Mouse (Mus musculus) CH12.LX (cell line): ENCODE results near the gene Papss1. TPM values are rescaled to one million over a fixed set of nuclear protein-coding genes. Genes with fewer than 3 reads are reported as not detected.

Experiments
- DNase-seq: peaks from one replicate; pipeline ENCODE4 v3.0.0-alpha.2; 2013; ENCODE audit errors: extremely low read depth
- H3K27ac ChIP-seq: 2 replicates; pipeline ENCODE4 v1.5.1; 2012; ENCODE audit warnings: low read depth, mild to moderate bottlenecking, control low read depth, moderate library complexity; ENCODE audit not compliant: insufficient read depth
- H3K27me3 ChIP-seq: replicated peaks from 2 replicates; pipeline ENCODE3; 2012; ENCODE audit warnings: inconsistent platforms
- H3K36me3 ChIP-seq, 2 experiments: replicated peaks in 1 of 2; 2 replicates each; pipeline versions ENCODE3 to v1.6.1; 2012; ENCODE audit warnings: inconsistent platforms in 1 of 2, low read length in 1 of 2, mild to moderate bottlenecking in 1 of 2, mixed read lengths in 1 of 2, moderate library complexity in 1 of 2; ENCODE audit not compliant: control insufficient read depth in 1 of 2, insufficient read depth in 1 of 2
- H3K4me1 ChIP-seq, 2 experiments: 2 replicates each; pipeline ENCODE4 v1.6.1; 2012; ENCODE audit warnings: inconsistent platforms in 1 of 2, moderate library complexity in 1 of 2; ENCODE audit not compliant: insufficient read depth in 2 of 2, control insufficient read depth in 1 of 2
- H3K4me2 ChIP-seq: 2 replicates; pipeline ENCODE4 v1.6.1; 2012; ENCODE audit warnings: low read depth, mild to moderate bottlenecking, control low read depth; ENCODE audit not compliant: poor library complexity, insufficient read depth, severe bottlenecking
- H3K4me3 ChIP-seq, 3 experiments: fragments of 150-350 bp in 1 of 3; sonication (generic) in 1 of 3; replicated peaks in 1 of 3; 2 replicates each; pipeline versions ENCODE3 to v1.5.1; 2011 to 2012; ENCODE audit warnings: low read depth in 2 of 3, low read length in 2 of 3, mild to moderate bottlenecking in 2 of 3, moderate library complexity in 2 of 3, control low read depth in 1 of 3, improper control_type of control experiment in 1 of 3, inconsistent platforms in 1 of 3, mixed read lengths in 1 of 3; ENCODE audit not compliant: poor library complexity in 1 of 3
- H3K79me2 ChIP-seq: replicated peaks from 2 replicates; pipeline ENCODE4 v1.6.1; 2012; ENCODE audit warnings: mild to moderate bottlenecking, moderate library complexity; ENCODE audit not compliant: control insufficient read depth, poor library complexity, insufficient read depth, severe bottlenecking; ENCODE audit errors: extremely low read depth
- H3K9ac ChIP-seq: 2 replicates; pipeline ENCODE4 v1.6.1; 2012; ENCODE audit warnings: low read depth, mild to moderate bottlenecking, control low read depth, moderate library complexity; ENCODE audit not compliant: insufficient read depth
- H3K9me3 ChIP-seq: replicated peaks from 2 replicates; pipeline ENCODE3; 2012; ENCODE audit warnings: low read length, inconsistent platforms, mixed read lengths
- CHD2 ChIP-seq: IDR thresholded peaks from 2 replicates; pipeline ENCODE4 v1.6.1; 2011; ENCODE audit warnings: low read length, improper control_type of control experiment
- E2F4 ChIP-seq: IDR thresholded peaks from 2 replicates; pipeline ENCODE4 v1.6.1; 2011; ENCODE audit warnings: low read depth, low read length, improper control_type of control experiment; ENCODE audit not compliant: insufficient replicate concordance
- ELF1 ChIP-seq: IDR thresholded peaks from 2 replicates; pipeline ENCODE4 v1.6.1; 2014; ENCODE audit warnings: low read depth, mild to moderate bottlenecking, inconsistent platforms, low read length, improper control_type of control experiment
- ETS1 ChIP-seq: conservative IDR thresholded peaks from 2 replicates; pipeline ENCODE4 v1.6.1; 2012; ENCODE audit warnings: low read depth, mild to moderate bottlenecking, inconsistent platforms, low read length, improper control_type of control experiment, moderate library complexity
- HCFC1 ChIP-seq: IDR thresholded peaks from 2 replicates; pipeline ENCODE4 v1.6.1; 2012; ENCODE audit warnings: low read depth, mild to moderate bottlenecking, inconsistent platforms, low read length, improper control_type of control experiment
- IRF4 ChIP-seq: IDR thresholded peaks from 2 replicates; pipeline ENCODE4 v1.6.1; 2014; ENCODE audit warnings: low read depth, mild to moderate bottlenecking, inconsistent platforms, low read length, improper control_type of control experiment
- JUN ChIP-seq: IDR thresholded peaks from 2 replicates; pipeline ENCODE4 v1.6.1; 2011; ENCODE audit warnings: low read depth, mild to moderate bottlenecking, low read length, improper control_type of control experiment, moderate library complexity; ENCODE audit not compliant: insufficient read depth
- JUND ChIP-seq: conservative IDR thresholded peaks from 2 replicates; pipeline ENCODE4 v1.6.1; 2011; ENCODE audit warnings: low read depth, low read length, improper control_type of control experiment
- KAT2A ChIP-seq: IDR thresholded peaks from 2 replicates; pipeline ENCODE4 v1.6.1; 2012; ENCODE audit warnings: low read length, improper control_type of control experiment, inconsistent platforms; ENCODE audit not compliant: insufficient replicate concordance
- MAFK ChIP-seq: IDR thresholded peaks from 2 replicates; pipeline ENCODE4 v1.6.1; 2011; ENCODE audit warnings: low read length, improper control_type of control experiment; ENCODE audit not compliant: insufficient replicate concordance
- MAX ChIP-seq: IDR thresholded peaks from 2 replicates; pipeline ENCODE4 v1.6.1; 2011; ENCODE audit warnings: low read length, improper control_type of control experiment
- MAZ ChIP-seq: IDR thresholded peaks from 2 replicates; pipeline ENCODE4 v1.6.1; 2012; ENCODE audit warnings: low read depth, mild to moderate bottlenecking, inconsistent platforms, low read length, improper control_type of control experiment, moderate library complexity
- MYC ChIP-seq: IDR thresholded peaks from 2 replicates; pipeline ENCODE4 v1.6.1; 2011; ENCODE audit warnings: low read depth, mild to moderate bottlenecking, improper control_type of control experiment, low read length
- NELFE ChIP-seq: IDR thresholded peaks from 2 replicates; pipeline ENCODE4 v1.6.1; 2011; ENCODE audit warnings: low read depth, low read length, improper control_type of control experiment
- NRF1 ChIP-seq: IDR thresholded peaks from 2 replicates; pipeline ENCODE4 v1.6.1; 2014; ENCODE audit warnings: low read depth, mild to moderate bottlenecking, inconsistent platforms, low read length, improper control_type of control experiment, moderate library complexity
- PAX5 ChIP-seq: IDR thresholded peaks from 2 replicates; pipeline ENCODE4 v1.6.1; 2012; ENCODE audit warnings: low read length, inconsistent platforms, mixed read lengths
- POLR2A ChIP-seq: IDR thresholded peaks from 2 replicates; pipeline ENCODE4 v1.6.1; 2011; ENCODE audit warnings: low read depth, mild to moderate bottlenecking, improper control_type of control experiment, low read length
- RAD21 ChIP-seq: IDR thresholded peaks from 2 replicates; pipeline ENCODE4 v1.6.1; 2011; ENCODE audit warnings: low read depth, mild to moderate bottlenecking, low read length, improper control_type of control experiment, moderate library complexity
- RCOR1 ChIP-seq: conservative IDR thresholded peaks from 2 replicates; pipeline ENCODE4 v1.6.1; 2012; ENCODE audit warnings: low read depth, mild to moderate bottlenecking, inconsistent platforms, low read length, improper control_type of control experiment
- TBP ChIP-seq: conservative IDR thresholded peaks from 2 replicates; pipeline ENCODE4 v1.6.1; 2011; ENCODE audit warnings: low read depth, low read length, improper control_type of control experiment
- UBTF ChIP-seq: IDR thresholded peaks from 2 replicates; pipeline ENCODE4 v1.6.1; 2012; ENCODE audit warnings: low read depth, mild to moderate bottlenecking, inconsistent platforms, low read length, improper control_type of control experiment, moderate library complexity
- USF1 ChIP-seq: IDR thresholded peaks from 2 replicates; pipeline ENCODE4 v1.6.1; 2014; ENCODE audit warnings: low read depth, mild to moderate bottlenecking, inconsistent platforms, low read length, improper control_type of control experiment
- USF2 ChIP-seq: conservative IDR thresholded peaks from 2 replicates; pipeline ENCODE4 v1.6.1; 2011; ENCODE audit warnings: low read depth, low read length, improper control_type of control experiment
- ZMIZ1 ChIP-seq: IDR thresholded peaks from 2 replicates; pipeline ENCODE4 v1.6.1; 2012; ENCODE audit warnings: low read depth, mild to moderate bottlenecking, inconsistent platforms, low read length, improper control_type of control experiment
- ZNF384 ChIP-seq: IDR thresholded peaks from 2 replicates; pipeline ENCODE4 v1.6.1; 2012; ENCODE audit warnings: low read depth, low read length, improper control_type of control experiment, inconsistent platforms
- dilution Hi-C: fragments of 300-500 bp; cut with MboI; formaldehyde crosslinking; loops from 2 replicates; pipeline ENCODE4 v1.14.3; 2020; ENCODE audit warnings: low sequenced_read_pairs; ENCODE audit not compliant: extremely low pct_unique_long_range_greater_than_20kb, extremely low pct_ligation_motif_present
- in situ Hi-C: fragments of 300-500 bp; cut with MboI; formaldehyde crosslinking; loops from 3 replicates; pipeline ENCODE4 v1.14.3; 2019; ENCODE audit warnings: low sequenced_read_pairs, low pct_ligation_motif_present, low pct_unique_long_range_greater_than_20kb, mixed read lengths
- polyA plus RNA-seq: library from polyadenylated mRNA; unstranded; fragments of >175 nt; gene quantifications from 2 replicates; pipeline ENCODE4 v1.2.1, GENCODE M21; 2012; ENCODE audit warnings: low read depth; ENCODE audit not compliant: insufficient read length
- total RNA-seq, 2 experiments: library from RNA; depleted of rRNA; stranded (reverse); fragments of 300-350 nt in 1 of 2; fragments of >200 nt in 1 of 2; gene quantifications; 2 replicates each; pipeline ENCODE4 v1.2.3; 2012 to 2014

The Papss1 gene
- total and polyA plus RNA-seq, 3 experiments: 13.0 to 27.1 (median 19.3) TPM

DNA sequence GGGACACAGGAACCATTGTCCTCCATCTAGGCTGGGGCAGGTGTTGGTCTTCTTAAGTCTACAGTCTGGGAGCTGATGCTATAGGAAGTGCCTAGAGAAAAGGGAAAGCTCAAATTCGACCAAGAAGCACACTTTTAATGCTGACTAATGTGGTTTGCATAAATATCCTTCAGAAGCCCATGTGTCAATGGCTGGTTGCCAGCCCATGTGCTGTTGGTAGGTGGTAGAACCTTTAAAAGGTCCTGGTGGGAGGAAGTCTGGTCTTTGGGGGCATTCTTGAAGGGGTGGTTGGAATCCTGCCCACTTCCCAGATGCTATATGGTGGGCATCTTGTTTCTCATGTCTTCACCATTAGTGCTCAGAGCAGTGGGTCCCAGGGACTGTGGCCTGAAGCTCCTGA lies 5.9 kb downstream of the Papss1 start:
- TF ChIP-seq JUN (no peak), USF1 (no peak), POLR2A (no peak), MAX (no peak), ELF1 (no peak), E2F4 (no peak), RCOR1 (no peak), ZMIZ1 (no peak), NELFE (no peak), MAZ (no peak), PAX5 (no peak), USF2 (no peak), MYC (no peak), RAD21 (no peak), UBTF (no peak), KAT2A (no peak), TBP (no peak), JUND (no peak), IRF4 (no peak)
- no peak for DNase-seq
- Histone ChIP-seq H3K27me3 (no peaks in the 10 kb centered on the region), H3K4me2 (no peak overlapping the region), H3K4me3 (no peak overlapping the region), H3K36me3 (no peaks in the 10 kb centered on the region), H3K9ac (no peak overlapping the region), H3K4me1 (peaks cover 0 to 4% of the 10 kb centered on the region in 2 experiments; a peak in 2 of 4 replicates), H3K79me2 (no peaks in the 10 kb centered on the region), H3K27ac (no peak overlapping the region), H3K9me3 (no peaks in the 10 kb centered on the region)
- dilution Hi-C loops (no loop called here), in situ Hi-C loops (no loop called here)

DNA sequence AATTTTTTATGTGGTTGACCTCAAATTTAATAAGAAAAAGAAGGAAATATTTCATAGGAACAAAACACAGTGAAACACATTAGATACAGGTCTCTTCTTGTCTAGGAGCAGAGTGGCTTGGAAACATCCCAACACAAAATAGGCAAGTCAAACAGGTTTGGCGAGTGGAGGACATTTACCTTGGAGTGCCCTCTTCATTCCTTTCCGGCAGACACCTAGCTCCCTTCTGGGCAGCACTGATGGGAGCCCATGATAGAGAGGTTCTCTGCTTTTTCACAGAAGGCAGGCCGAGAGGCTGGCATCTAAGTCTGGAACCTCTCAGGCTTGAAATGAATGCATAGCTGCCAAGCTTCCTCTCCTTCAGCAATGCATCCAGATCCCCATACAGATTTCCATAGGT lies 9.0 kb downstream of the Papss1 start:
- Histone ChIP-seq H3K4me2 (no peak overlapping the region), H3K9ac (no peak overlapping the region), H3K79me2 (no peaks in the 10 kb centered on the region), H3K9me3 (no peaks in the 10 kb centered on the region), H3K4me3 (no peak overlapping the region), H3K27ac (no peak overlapping the region), H3K36me3 (no peaks in the 10 kb centered on the region), H3K27me3 (no peaks in the 10 kb centered on the region), H3K4me1 (no peaks in the 10 kb centered on the region)
- dilution Hi-C loops (no loop called here), in situ Hi-C loops (no loop called here)
- TF ChIP-seq TBP (no peak), ETS1 (no peak), MAX (no peak), HCFC1 (no peak), IRF4 (no peak), E2F4 (no peak), KAT2A (no peak), USF1 (no peak), JUN (no peak), NRF1 (no peak), CHD2 (no peak), ZNF384 (no peak), MAFK (no peak), NELFE (no peak)
- DNase-seq: no peak
